ENCODE assay signal across 22 mouse cellular contexts in genomic region chr7:121968242-121968641, GRCm38 (mm10). TPM values are rescaled to one million over a fixed set of nuclear protein-coding genes. Genes with fewer than 3 reads are reported as not detected.
A peak's percentile ranks its signal among the peaks of the same experiment; 100 is the strongest.
DNase-seq lines count a peak whose midpoint lies in the region; ATAC-seq and TF ChIP-seq lines count a peak whose summit lies in the region.
"Had no signal": no experiment of that assay in that cellular context is flagged by ENCODE, and none has a peak within 500 bp of the region (broad histone marks: within the 10 kb centered on the region; RNA-seq: fewer than 3 reads in every experiment).

No protein-coding gene starts in this region.

- H3K4me1 ChIP-seq in G1E (ENCODE audit: insufficient read depth, low read depth, low read length), result peaks cover 30% of the 10 kb centered on the region
- H3K4me1 ChIP-seq in liver, embryonic 11.5 days (replicated peaks; ENCODE audit: control insufficient read depth, insufficient read depth, low read length), result peaks cover 3% of the 10 kb centered on the region; the same call in 1 of the 2 replicates
- H3K4me1 ChIP-seq in liver, embryonic 15.5 days (replicated peaks), result peaks cover 24% of the 10 kb centered on the region
- H3K4me1 ChIP-seq: embryonic facial prominence, embryonic 12.5 days; hindbrain, embryonic 12.5 days had no signal

- H3K36me3 ChIP-seq in G1E (replicated peaks), result peaks cover 82% of the 10 kb centered on the region
- H3K36me3 ChIP-seq in liver, embryonic 11.5 days (ENCODE audit: control insufficient read depth, insufficient read depth, low read length), result peaks cover 10% of the 10 kb centered on the region
- peaks cover 39% of the 10 kb centered on the region for H3K36me3 ChIP-seq in liver, embryonic 15.5 days (replicated peaks)

- ATAC-seq in G1E (ENCODE audit: extremely low read depth, insufficient number of reproducible peaks, low FRiP score, poor library complexity, severe bottlenecking), result peak; percentile 55
- ATAC-seq in liver, embryonic 11.5 days (replicated peaks; ENCODE audit: low FRiP score), result peak; percentile 77
- ATAC-seq in liver, embryonic 15.5 days (ENCODE audit: insufficient read depth), result peak; percentile 67
- ATAC-seq: forebrain, embryonic 14.5 days; hindbrain, embryonic 16.5 days; inflammation-experienced regulatory T-cells, adult 6 months had no signal

- H3K4me2 ChIP-seq in liver, embryonic 11.5 days, result no peak overlapping the region
- peak overlapping the region; percentile 2; the same call in 1 of the 2 replicates for H3K4me2 ChIP-seq in liver, embryonic 15.5 days
- H3K4me2 ChIP-seq: embryonic facial prominence, embryonic 12.5 days; hindbrain, embryonic 12.5 days had no signal

- no peak for DNase-seq in G1E (ENCODE audit: low spot score)
- peak; percentile 40 for DNase-seq in c-Kit-positive CD71-positive TER-119-negative erythroid progenitor cells, embryonic 14.5 days (ENCODE audit: low read depth)
- no peak for DNase-seq in liver, embryonic 11.5 days (ENCODE audit: low spot score)
- DNase-seq in kidney, postnatal 4 days, result no peak
- no peak for DNase-seq in urinary bladder, postnatal 4 days (ENCODE audit: low spot score in 2 of 2)
- no peak for DNase-seq in cerebellum, adult 18-20 months
- DNase-seq in adrenal gland, postnatal 4 days (ENCODE audit: low spot score in 2 of 2), result no peak
- DNase-seq: adrenal gland, adult 8-10 months; adrenal gland, postnatal 36 days; cerebellum, adult 2 months; cerebellum, postnatal 10 days; embryo, embryonic 11 days; gastrocnemius, adult 2 months; gastrocnemius, postnatal 25 days; heart, postnatal 10 days; heart, postnatal 4 days had no signal

- WGBS in liver, embryonic 11.5 days, result 29% methylated on average over 8 of the region's 8 CpGs
- WGBS in liver, embryonic 15.5 days (ENCODE audit: insufficient replicate concordance), result 16% methylated on average over 8 of the region's 8 CpGs

- H3K9ac ChIP-seq in liver, embryonic 11.5 days (ENCODE audit: low read depth, low read length), result no peak overlapping the region
- H3K9ac ChIP-seq in liver, embryonic 15.5 days, result no peak overlapping the region
- H3K9ac ChIP-seq: embryonic facial prominence, embryonic 12.5 days; hindbrain, embryonic 12.5 days had no signal

- H3K4me3 ChIP-seq in G1E (ENCODE audit: low read depth, low read length), result no peak overlapping the region
- no peak overlapping the region for H3K4me3 ChIP-seq in liver, embryonic 11.5 days (ENCODE audit: low read depth, low read length)
- no peak overlapping the region for H3K4me3 ChIP-seq in liver, embryonic 15.5 days (replicated peaks)
- H3K4me3 ChIP-seq: embryonic facial prominence, embryonic 12.5 days; gastrocnemius, adult 2 months; hindbrain, embryonic 12.5 days had no signal

- H3K27me3 ChIP-seq in G1E (ENCODE audit: insufficient read depth, low read length), result no peaks in the 10 kb centered on the region
- H3K27me3 ChIP-seq in liver, embryonic 11.5 days (replicated peaks; ENCODE audit: control insufficient read depth, insufficient read depth, low read length), result no peaks in the 10 kb centered on the region
- H3K27me3 ChIP-seq in liver, embryonic 15.5 days, result no peaks in the 10 kb centered on the region
- H3K27me3 ChIP-seq: embryonic facial prominence, embryonic 12.5 days; hindbrain, embryonic 12.5 days had no signal

- no peak for TF ChIP-seq CTCF in G1E (IDR thresholded peaks at IDR 0.05; ENCODE audit: low read depth, low read length)

- H3K27ac ChIP-seq in liver, embryonic 11.5 days (ENCODE audit: low read depth, low read length), result no peak overlapping the region
- H3K27ac ChIP-seq in liver, embryonic 15.5 days (replicated peaks), result no peak overlapping the region
- H3K27ac ChIP-seq: embryonic facial prominence, embryonic 12.5 days; gastrocnemius, adult 2 months; hindbrain, embryonic 12.5 days had no signal

- H3K9me3 ChIP-seq in G1E (replicated peaks), result no peaks in the 10 kb centered on the region
- H3K9me3 ChIP-seq in liver, embryonic 11.5 days (ENCODE audit: control insufficient read depth, low read length), result no peaks in the 10 kb centered on the region
- H3K9me3 ChIP-seq in liver, embryonic 15.5 days (replicated peaks), result no peaks in the 10 kb centered on the region
- H3K9me3 ChIP-seq: embryonic facial prominence, embryonic 12.5 days; hindbrain, embryonic 12.5 days had no signal

RNA-seq across cellular contexts. Expression of gene Cog7, which starts 13.3 kb away (rescaled TPM):
- 26.2 and 32.7 TPM in 2 replicates for total RNA-seq in G1E (2014; fragmentation: Nextera tagmentation)
- total RNA-seq in G1E (2017), result 19.3 and 20.5 TPM in 2 replicates
- 9.0 and 9.2 TPM in 2 replicates for polyA plus RNA-seq in G1E (2012)
- 20.7 and 21.6 TPM in 2 replicates for polyA plus RNA-seq in liver, embryonic 11.5 days (2014; fragmentation: Nextera tagmentation; extraction: Ambion mirVana)
- polyA plus RNA-seq in liver, embryonic 15.5 days (2015; fragmentation: Nextera tagmentation; extraction: Ambion mirVana), result 9.2 and 10.0 TPM in 2 replicates
- total RNA-seq in adrenal gland, postnatal 4 days (2021), result 10 to 100 TPM; 31.1 to 32.6 TPM

RNA-seq across cellular contexts. Expression of gene Gga2, which starts 52.8 kb away (rescaled TPM):
- total RNA-seq in G1E (2014; fragmentation: Nextera tagmentation) (174 and 198 TPM in 2 replicates), G1E (2017) (314 and 315 TPM in 2 replicates)
- 299 and 333 TPM in 2 replicates for polyA plus RNA-seq in G1E (2012)
- polyA plus RNA-seq in liver, embryonic 11.5 days (2014; fragmentation: Nextera tagmentation; extraction: Ambion mirVana), result 69.4 and 87.7 TPM in 2 replicates
- polyA plus RNA-seq in liver, embryonic 15.5 days (2015; fragmentation: Nextera tagmentation; extraction: Ambion mirVana), result 33.8 and 34.6 TPM in 2 replicates
- 10 to 100 TPM; 34.2 to 43.2 TPM for total RNA-seq in adrenal gland, postnatal 4 days (2021)
